Mouse (Mus musculus): ENCODE measurements around the gene Eef1akmt3. TPM values are rescaled to one million over a fixed set of nuclear protein-coding genes. Genes with fewer than 3 reads are reported as not detected.

Eef1akmt3 gene
- total RNA-seq, 2 experiments from 2014 or later: 0.17 to 0.38 TPM

GRCm38 (mm10) chr10:127055406-127055805, 14.1 kb upstream of the Eef1akmt3 start:
- no peak for DNase-seq (ENCODE audit: low spot score in 2 of 2)

DNA sequence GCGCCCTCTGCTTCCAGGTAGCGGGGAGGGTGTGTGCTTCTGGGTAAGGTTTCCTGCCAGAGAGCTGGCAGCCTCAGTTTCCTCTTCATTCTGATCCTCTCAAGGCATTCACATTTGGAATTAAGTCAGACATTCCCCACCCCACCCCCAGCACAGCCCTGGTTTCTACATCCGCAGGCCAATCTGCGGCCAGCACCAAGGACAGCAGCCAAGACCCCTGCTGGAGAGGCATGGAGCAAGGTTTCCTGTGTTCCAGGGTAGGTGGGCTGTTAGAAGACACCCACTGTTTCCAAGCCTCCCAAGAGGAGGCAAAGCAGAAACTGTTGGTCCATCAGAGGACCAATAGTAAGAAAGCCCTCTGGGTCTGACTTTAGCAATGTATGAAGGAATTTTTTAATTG, 13.3 kb upstream of the Eef1akmt3 start:
- no peak for DNase-seq (ENCODE audit: low spot score in 2 of 2)

- no peak for DNase-seq (ENCODE audit: low spot score in 2 of 2)
Measured at GRCm38 (mm10) chr10:127050119-127050474, 8.8 kb upstream of the Eef1akmt3 start.

- no peak for DNase-seq (ENCODE audit: low spot score in 2 of 2)
Measured at GRCm38 (mm10) chr10:127049395-127050118, 8.2 kb upstream of the Eef1akmt3 start.

DNA sequence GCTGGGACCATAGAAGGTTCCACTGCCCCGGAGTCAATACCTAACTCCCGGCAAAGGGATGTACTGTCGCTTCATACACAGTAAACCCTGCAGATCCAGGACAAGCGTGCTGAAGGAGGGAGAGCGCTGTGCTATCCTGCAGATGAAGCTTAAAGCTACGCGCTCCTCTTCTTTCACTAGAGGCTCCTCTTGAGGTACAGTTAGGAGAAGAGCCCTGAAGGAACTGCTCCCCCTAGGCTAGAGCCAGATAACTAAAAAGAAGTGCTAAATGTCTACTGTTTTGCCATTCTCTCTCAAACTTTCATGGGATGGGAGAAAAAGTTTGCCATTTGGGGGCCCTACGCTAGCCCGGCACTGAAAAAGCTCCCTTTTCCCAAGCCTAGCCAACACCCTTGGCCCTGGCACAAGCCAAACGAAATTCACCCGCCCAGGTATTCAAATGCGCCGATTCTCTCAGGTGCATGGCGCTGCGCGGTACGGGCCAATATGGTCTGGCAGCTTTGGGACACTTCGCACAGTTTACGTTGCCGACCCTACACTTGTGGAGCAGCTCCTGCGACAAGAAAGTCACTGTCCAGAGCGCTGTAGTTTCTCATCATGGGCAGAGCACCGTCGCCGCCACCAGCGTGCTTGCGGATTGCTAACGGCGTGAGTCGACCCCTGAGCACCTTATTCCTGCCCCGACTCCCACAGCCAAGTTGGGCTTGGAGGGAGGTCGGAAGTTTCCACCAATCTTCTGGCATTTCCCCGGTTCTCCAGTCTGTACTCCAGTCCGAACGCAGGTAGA, 7.5 kb upstream of the Eef1akmt3 start:
- DNase-seq (ENCODE audit: low spot score in 2 of 2): no peak

GRCm38 (mm10) chr10:127047954-127048353, 6.6 kb upstream of the Eef1akmt3 start, which contains the start of gene Cyp27b1:
Gene Cyp27b1 (plus strand): TSS chr10:127048250.
- no peak for DNase-seq (ENCODE audit: low spot score in 2 of 2)

GRCm38 (mm10) chr10:127043187-127043586, 1.9 kb upstream of the Eef1akmt3 start:
- DNase-seq (ENCODE audit: low spot score in 2 of 2): no peak

DNA sequence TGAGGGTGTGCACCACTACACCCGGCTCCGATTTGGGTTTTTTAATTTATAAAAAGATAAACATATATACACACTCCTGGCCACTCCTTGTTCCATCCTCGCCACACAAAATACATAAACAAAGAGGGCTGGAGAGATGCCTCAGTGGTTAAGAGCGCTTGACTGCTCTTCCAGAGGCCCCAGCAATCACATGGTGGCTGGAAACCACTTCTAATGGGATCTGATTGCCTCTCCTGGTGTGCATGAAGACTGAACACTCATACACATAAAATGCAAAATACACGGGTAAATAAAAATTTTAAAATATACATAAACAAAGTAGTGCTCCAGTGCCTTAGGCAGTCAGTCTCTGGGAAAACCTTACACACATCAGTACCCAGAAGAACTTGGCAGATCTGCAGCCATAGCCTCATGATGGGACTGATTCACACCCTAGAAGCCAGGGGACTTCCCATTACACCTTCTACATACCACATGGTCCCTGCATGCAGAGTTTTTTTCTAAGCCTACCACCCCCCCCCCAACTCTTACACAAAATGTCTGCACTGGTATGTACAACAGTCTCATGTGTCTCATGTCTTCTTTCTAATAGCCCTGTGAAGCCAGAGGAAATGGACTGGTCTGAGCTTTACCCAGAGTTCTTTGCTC, 1.3 kb upstream of the Eef1akmt3 start:
- DNase-seq (ENCODE audit: low spot score in 2 of 2): no peak

- DNase-seq (ENCODE audit: low spot score in 2 of 2): peak; percentile 87 to 93
Measured at GRCm38 (mm10) chr10:127041774-127042338, 543 bp upstream of the Eef1akmt3 start.

GRCm38 (mm10) chr10:127040569-127041214, 621 bp downstream of the Eef1akmt3 start:
- peak in 1 of 2 experiments; percentile 46 for DNase-seq (ENCODE audit: low spot score in 2 of 2)

GRCm38 (mm10) chr10:127037641-127038040, 3.7 kb downstream of the Eef1akmt3 start:
- no peak for DNase-seq (ENCODE audit: low spot score in 2 of 2)

- DNase-seq (ENCODE audit: low spot score in 2 of 2): no peak
Measured at GRCm38 (mm10) chr10:127036273-127036672, 5.0 kb downstream of the Eef1akmt3 start.

- DNase-seq (ENCODE audit: low spot score in 2 of 2): no peak
Measured at GRCm38 (mm10) chr10:127033301-127033741, 8.0 kb downstream of the Eef1akmt3 start.

GRCm38 (mm10) chr10:127030336-127031296, 10.7 kb downstream of the Eef1akmt3 start, which contains the start of gene Tsfm:
Gene Tsfm (minus strand): TSS chr10:127030840.
- peak; percentile 89 to 93 for DNase-seq (ENCODE audit: low spot score in 2 of 2)

GRCm38 (mm10) chr10:127018422-127018821, 22.9 kb downstream of the Eef1akmt3 start:
- no peak for DNase-seq (ENCODE audit: low spot score in 2 of 2)

DNA sequence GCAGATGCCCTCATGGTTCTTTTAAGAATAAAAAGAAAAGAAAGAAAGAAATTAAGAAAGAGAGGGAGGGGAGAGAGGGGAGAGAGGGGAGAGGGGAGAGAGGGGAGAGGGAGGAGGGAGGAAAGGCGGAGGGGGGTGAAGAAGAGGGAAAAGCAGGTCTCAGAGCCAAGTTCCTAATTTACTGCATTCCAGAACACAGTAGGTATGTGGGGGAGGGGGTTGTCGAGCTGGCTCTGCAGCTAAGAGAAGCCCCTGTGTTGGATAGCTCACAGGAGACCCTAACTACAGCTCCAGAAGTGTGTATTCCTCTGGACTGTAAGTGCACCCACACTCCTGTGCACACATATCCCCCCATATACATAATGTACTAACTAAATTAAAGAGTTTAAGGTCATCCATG, 24.2 kb downstream of the Eef1akmt3 start:
- no peak for DNase-seq (ENCODE audit: low spot score in 2 of 2)

- DNase-seq (ENCODE audit: low spot score in 2 of 2): no peak
Measured at GRCm38 (mm10) chr10:127016488-127016887, 24.8 kb downstream of the Eef1akmt3 start.

GRCm38 (mm10) chr10:127003806-127004205, 37.5 kb downstream of the Eef1akmt3 start:
- DNase-seq (ENCODE audit: low spot score in 2 of 2): no peak

- DNase-seq (ENCODE audit: low spot score in 2 of 2): no peak
Measured at GRCm38 (mm10) chr10:127003334-127003733, 38.0 kb downstream of the Eef1akmt3 start.

DNA sequence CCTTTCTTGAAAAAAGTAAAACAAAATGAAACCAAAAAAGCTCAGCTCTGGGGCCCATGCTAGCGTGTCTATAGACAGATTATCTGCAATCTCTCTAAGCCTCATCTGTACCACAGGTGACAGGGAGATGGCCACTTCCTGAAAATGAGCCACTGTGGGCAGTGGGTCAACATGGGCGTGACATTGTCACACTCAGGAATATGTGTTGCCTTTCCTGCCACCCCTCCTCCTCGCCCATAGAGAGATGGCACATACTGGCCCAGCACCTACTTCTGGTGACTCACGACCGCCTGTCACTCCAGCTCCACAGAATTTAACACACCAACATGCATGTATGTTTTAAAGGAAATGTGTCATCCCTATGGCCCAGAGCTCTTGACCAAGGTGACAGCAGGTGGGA, 38.5 kb downstream of the Eef1akmt3 start:
- no peak for DNase-seq (ENCODE audit: low spot score in 2 of 2)

Measured in layer of hippocampus, adult 18-20 months (tissue).